Mouse (Mus musculus): ENCODE measurements at regions not wholly inside any gene's neighbourhood (a gene's known extent, or its start where the extent isn't known, plus 50 kb on each side); places are given as distances from the start of the nearest gene placed in this dataset.
A peak's percentile ranks its signal among the peaks of the same experiment; 100 is the strongest.

DNA sequence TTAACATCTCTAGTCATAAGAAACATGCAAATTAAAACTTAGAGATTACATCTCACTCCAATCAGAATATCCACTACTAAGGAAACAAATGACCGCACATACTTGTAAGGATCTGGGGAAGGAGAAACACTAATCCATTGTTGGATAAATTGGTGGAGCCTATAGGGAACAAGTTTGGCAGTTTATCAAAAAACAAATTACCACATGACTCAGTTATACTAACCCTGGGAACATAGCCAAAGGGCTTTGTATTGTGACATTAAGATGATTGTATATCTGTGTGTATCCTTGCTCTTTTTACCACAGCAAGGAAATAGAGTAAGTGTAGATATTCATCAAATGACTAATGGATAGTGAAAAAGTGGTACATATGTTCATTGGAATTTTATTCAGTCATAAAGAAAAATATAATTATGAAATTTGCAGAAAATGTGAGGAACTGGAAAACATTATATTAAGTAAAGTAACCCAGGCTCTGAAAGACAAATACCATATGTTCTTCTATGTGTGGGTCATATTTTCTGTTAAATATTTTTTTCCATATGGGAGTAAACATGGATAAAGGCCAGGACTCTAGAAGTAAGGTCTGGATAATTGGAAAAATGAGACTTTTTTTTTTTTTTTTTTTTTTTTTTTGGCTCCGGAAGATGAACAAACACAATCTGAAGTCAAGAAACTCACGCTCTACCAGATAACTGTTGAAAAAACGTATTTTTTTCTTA is 430.6 kb downstream of the Dmac1 start:
- H3K9ac ChIP-seq, result no peak overlapping the region
- no peak overlapping the region for H3K4me2 ChIP-seq (replicated peaks)
- no peaks in the 10 kb centered on the region for H3K27me3 ChIP-seq (replicated peaks)
- ATAC-seq, result peak; percentile 62
- H3K36me3 ChIP-seq, result no peaks in the 10 kb centered on the region
- no peaks in the 10 kb centered on the region for H3K9me3 ChIP-seq
- no peaks in the 10 kb centered on the region for H3K4me1 ChIP-seq (replicated peaks)
- no peak overlapping the region for H3K27ac ChIP-seq
- no peak overlapping the region for H3K4me3 ChIP-seq (replicated peaks)
- WGBS, result 60% methylated on average over 4 of the region's 4 CpGs

DNA sequence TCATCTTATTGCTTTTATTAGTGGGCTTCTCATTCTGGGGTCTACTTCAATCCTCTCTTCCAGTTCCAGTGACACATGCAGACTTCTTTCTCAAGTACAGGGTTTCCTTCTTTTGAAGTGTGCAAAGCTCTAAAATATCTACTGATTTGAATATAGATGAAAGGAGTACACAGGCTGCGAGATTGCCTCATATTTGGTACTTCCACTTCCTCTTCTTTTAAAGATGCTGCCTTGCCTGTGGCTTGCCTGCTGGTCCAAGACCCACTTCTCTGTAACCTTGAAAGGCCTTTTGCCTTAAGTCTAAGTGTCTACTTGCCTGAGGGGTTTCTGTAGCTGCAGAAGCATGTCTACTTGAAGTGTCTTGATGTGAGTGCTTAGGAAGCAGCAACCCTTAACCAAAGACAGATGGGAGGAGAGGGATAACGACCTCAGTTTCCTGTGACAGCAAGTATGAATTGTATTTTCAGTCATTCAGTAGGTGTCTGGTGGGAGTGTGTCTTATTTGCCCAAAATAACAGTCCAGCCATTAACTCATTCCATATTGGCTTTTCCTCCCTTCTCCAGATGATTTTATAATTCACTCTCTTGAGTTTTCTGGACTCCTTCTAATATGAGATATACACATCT is 479.8 kb downstream of the Dmac1 start:
- WGBS, result 59% methylated on average over 2 of the region's 2 CpGs
- Histone ChIP-seq H3K27ac (no peak overlapping the region), H3K4me2 (replicated peaks) (no peak overlapping the region), H3K9ac (no peak overlapping the region), H3K4me3 (replicated peaks) (no peak overlapping the region), H3K36me3 (no peaks in the 10 kb centered on the region), H3K9me3 (no peaks in the 10 kb centered on the region), H3K27me3 (replicated peaks) (no peaks in the 10 kb centered on the region), H3K4me1 (replicated peaks) (no peaks in the 10 kb centered on the region)
- no peak for ATAC-seq

DNA sequence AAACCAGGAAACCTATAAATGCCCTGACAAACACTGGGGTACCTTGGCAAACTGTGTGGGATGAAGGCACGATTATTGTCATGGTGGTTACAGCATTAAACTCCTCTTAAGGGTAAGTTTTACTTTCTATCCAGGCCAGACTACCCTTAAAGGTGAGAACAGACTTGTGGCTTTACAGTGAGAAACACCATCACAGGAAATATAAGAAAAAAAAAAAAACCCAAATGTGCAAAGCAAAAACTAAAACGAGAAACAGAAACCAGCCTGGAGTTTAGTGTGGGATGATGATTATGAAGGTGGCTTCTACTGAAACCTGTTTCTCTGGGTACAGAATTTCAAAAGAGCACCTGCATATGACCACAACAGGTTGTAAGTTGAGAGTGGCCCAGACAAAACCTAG is 480.6 kb downstream of the Dmac1 start:
- no peaks in the 10 kb centered on the region for H3K27me3 ChIP-seq (replicated peaks)
- no peak overlapping the region for H3K9ac ChIP-seq
- H3K36me3 ChIP-seq, result no peaks in the 10 kb centered on the region
- H3K4me1 ChIP-seq (replicated peaks), result no peaks in the 10 kb centered on the region
- no peaks in the 10 kb centered on the region for H3K9me3 ChIP-seq
- ATAC-seq, result no peak
- H3K4me3 ChIP-seq (replicated peaks), result no peak overlapping the region
- H3K4me2 ChIP-seq (replicated peaks), result no peak overlapping the region
- WGBS, result 75% methylated on average over 2 of the region's 2 CpGs
- no peak overlapping the region for H3K27ac ChIP-seq

DNA sequence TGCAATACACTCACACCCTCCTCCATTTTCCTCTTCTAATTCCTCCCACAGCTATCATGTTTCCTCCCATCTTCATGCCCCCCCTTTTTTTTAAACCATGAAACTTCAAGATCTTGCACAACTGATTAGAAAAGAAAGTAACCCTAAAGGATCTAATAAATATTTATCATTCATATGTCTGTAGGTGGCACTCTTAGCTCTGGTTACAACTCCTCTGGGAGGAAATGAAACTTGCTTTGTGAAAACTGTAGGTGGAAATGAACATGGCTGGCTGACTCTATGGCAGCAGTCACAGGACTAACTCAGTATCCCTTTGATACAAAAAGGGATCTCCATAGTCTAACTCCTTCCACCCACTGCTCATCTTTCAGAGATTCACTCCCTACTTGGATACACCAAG is 481.4 kb downstream of the Dmac1 start:
- no peak for ATAC-seq
- no peak overlapping the region for H3K4me2 ChIP-seq (replicated peaks)
- H3K27ac ChIP-seq, result no peak overlapping the region
- no peaks in the 10 kb centered on the region for H3K27me3 ChIP-seq (replicated peaks)
- no peaks in the 10 kb centered on the region for H3K9me3 ChIP-seq
- H3K4me1 ChIP-seq (replicated peaks), result no peaks in the 10 kb centered on the region
- no peak overlapping the region for H3K9ac ChIP-seq
- H3K4me3 ChIP-seq (replicated peaks), result no peak overlapping the region
- H3K36me3 ChIP-seq, result no peaks in the 10 kb centered on the region

DNA sequence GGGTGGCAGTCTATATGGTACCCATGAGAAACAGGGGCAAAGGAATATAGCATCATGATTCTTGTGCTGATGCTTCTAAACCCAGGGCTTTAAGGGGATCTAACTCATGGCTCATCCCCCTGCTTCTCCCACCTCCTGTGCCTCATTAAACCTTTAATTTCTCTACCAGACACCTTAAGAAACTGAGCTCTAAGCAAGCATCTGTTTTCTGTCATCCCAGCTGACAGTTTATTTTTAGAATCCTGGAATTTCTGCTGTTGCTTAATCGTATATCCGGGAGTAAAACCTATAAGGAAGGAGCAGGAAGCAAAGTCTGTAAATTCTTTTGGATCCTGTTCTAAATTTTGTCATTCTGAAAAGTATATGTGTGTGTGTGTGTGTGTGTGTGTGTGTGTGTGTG is 505.7 kb downstream of the Kdm4c start:
- 34% methylated on average over 2 of the region's 2 CpGs for WGBS
- no peaks in the 10 kb centered on the region for H3K36me3 ChIP-seq
- no peak for ATAC-seq

DNA sequence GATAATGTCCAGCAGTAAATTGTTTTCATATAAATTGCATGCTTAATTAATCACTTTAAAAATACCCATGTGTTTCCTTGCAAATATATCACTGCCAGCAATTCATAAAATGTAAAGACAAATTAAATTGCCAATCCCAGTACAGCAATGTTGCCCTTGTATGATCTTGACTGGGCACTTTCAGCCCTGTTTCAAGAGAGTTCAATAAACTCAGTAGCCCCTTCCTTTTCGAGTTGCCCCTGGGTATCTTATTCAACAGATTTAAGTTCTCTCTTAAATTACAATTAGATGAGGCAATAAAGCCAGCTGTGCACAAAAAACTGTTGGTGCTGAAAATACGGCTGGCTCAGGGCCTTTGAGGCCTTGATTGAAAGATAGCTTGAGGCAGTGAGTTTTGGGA is 497.3 kb downstream of the Kdm4c start:
- no peak for ATAC-seq
- no peaks in the 10 kb centered on the region for H3K9me3 ChIP-seq
- H3K4me3 ChIP-seq (replicated peaks), result no peak overlapping the region
- H3K4me1 ChIP-seq (replicated peaks), result no peaks in the 10 kb centered on the region
- WGBS, result 55% methylated on average over 2 of the region's 2 CpGs
- H3K9ac ChIP-seq, result no peak overlapping the region
- no peaks in the 10 kb centered on the region for H3K36me3 ChIP-seq
- H3K4me2 ChIP-seq (replicated peaks), result no peak overlapping the region
- no peak overlapping the region for H3K27ac ChIP-seq
- H3K27me3 ChIP-seq (replicated peaks), result no peaks in the 10 kb centered on the region

More for the DNA sequence above, 505.7 kb downstream of the Kdm4c start:
- H3K4me1 ChIP-seq (replicated peaks), result no peaks in the 10 kb centered on the region
- H3K9me3 ChIP-seq, result no peaks in the 10 kb centered on the region
- no peak overlapping the region for H3K4me3 ChIP-seq (replicated peaks)
- no peak overlapping the region for H3K27ac ChIP-seq
- H3K9ac ChIP-seq, result no peak overlapping the region
- no peaks in the 10 kb centered on the region for H3K27me3 ChIP-seq (replicated peaks)
- no peak overlapping the region for H3K4me2 ChIP-seq (replicated peaks)

Data from intestine, embryonic 15.5 days (tissue).